Mouse (Mus musculus): ENCODE measurements around the gene Mypn.

Gene Mypn

DNA sequence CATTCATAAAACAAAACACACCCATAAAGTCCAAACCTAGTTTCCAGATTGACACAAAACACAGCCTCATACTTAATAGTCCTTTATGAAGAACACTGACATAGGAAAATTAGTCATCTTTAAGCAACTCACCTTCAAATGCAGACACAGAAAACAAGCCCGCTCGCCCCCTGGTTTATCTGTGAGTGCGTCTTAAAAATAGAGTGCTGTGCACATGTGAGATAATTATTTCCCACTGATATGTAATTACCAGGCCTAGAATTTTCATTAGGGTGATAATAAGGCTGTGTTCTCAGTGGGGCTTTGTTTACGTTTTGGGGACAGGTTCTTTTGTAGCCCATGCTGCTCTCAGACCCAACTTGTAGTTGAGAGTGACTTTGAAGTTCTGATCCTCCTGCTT, 4.7 kb downstream of the Mypn start:
- no peak for DNase-seq (ENCODE audit: low spot score in 2 of 2)

DNA sequence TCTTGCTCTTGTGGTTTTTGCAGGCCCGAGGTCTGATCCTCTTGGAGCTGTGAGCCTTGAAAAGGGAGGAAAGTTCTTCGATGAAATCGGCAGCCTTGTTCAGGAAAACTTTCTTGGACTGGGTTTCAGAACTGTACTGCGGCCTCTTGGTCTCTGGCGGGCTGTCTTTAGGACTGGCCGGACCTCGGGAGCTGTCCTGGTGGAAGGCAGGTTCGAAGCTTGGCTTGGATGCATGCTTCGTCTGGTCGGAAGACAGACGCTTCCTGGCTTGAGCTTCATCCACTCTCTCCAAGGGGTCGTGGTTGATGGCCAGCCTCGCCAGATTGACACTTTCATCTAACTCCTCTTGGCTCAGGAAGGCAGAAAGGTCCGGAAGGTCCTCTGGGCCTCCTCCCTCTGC, 11.0 kb downstream of the Mypn start:
- no peak for DNase-seq (ENCODE audit: low spot score in 2 of 2)

DNA sequence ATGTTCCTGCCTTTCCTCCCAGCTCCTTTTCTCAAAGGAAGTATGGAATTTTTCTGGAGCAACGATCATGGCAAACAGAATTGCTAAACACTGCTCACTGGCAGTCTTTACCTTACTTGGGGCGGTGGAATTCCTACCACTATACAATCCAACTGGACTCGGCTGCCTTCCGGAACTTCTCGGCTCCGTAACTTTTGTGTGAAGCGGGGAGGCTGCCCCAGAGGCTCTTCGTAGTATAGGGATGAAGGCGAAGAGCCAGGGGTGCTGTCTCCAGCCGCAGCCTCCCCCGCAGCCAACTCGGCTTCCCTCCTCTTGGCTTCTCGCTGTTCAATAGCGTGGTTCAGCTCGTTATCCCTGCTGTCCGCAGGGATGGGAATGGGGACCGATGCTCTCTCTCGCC, 11.5 kb downstream of the Mypn start:
- DNase-seq (ENCODE audit: low spot score in 2 of 2), result no peak

DNA sequence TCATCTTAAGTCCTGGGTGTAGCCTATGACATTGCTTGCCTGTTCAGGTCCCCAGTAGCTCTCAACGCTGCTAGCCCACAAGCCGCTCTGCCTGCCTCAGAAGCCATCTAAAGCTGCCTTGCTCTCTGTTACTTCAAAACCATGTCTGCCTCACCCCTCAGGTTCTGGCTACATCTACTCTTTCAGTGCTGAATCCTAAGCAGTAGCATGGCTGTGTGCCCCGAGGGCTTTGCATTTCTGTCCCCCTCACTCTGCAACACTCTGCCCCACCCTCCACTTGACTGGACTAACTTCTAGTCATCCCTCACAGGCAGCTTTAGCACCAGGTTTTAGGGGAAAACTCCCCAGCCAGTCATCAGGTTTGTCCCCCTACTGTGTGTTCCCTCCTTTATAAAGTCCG, 19.3 kb downstream of the Mypn start:
- no peak for DNase-seq (ENCODE audit: low spot score in 2 of 2)

DNA sequence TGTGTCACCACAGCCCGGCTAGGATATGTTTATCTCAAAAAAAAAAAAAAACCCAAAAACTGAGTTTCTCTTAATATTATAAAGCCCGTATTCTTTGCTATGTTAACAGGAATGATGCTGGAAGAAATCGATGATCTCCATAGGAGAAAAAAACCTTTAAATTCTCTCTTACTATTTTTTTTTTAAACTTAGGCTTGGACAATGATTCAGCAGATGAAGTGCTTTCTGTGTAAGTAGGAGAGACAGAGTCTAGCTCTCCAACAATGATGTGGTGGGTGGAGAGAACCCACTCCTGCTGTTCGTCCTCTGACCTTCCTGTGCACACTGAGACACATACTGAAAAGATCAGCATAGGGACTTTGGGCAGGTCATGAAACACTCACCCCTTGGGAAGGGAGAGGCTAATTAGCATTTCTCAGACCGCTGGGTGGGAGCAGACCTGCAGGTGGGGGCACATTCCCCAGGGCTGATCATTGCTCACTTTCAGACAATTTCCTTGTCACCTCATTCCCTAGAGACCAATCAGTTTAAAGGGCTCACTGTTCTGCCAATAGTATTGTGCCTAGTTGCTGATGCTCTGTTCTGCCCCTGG, 21.5 kb downstream of the Mypn start:
- no peak for DNase-seq (ENCODE audit: low spot score in 2 of 2)

DNA sequence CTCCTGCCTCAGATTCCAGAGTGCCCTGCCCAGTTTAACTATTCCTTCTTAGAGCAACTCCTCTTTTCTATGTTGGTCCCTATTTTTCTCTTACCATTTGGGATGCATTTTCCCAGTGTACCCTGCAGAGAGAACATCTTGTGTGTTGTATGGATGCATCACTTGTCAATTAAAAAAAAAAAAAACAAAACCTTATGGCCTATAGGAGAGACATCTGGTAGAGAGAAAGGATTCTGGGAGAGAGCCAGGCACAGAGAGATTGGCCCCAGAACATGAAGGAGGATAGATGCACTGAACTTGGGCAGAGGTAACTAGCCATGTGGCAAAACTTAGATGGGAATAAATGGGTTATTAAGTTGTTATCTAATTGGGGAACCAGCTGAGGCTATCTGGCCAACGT, 22.6 kb downstream of the Mypn start:
- no peak for DNase-seq (ENCODE audit: low spot score in 2 of 2)

DNA sequence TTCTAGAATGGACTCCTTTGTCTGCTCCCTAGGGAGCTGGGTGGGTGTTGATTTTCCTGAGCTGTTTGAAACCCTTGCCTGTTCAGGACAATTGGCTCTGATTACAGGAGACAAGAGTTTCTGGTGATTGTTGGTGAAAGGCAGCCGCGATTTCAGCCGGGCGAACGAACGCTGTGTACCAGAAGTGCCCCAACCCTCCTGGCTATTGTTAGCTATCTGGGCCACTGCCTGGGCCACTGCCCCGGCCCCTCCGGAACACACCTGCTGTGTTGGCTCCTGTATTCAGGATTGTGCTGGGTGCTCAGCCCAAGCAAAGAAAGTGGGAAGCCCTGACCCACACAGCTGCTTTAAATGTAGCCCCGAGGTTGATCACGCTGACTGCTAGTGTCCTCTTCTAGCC, 24.2 kb downstream of the Mypn start:
- DNase-seq (ENCODE audit: low spot score in 2 of 2), result no peak

DNA sequence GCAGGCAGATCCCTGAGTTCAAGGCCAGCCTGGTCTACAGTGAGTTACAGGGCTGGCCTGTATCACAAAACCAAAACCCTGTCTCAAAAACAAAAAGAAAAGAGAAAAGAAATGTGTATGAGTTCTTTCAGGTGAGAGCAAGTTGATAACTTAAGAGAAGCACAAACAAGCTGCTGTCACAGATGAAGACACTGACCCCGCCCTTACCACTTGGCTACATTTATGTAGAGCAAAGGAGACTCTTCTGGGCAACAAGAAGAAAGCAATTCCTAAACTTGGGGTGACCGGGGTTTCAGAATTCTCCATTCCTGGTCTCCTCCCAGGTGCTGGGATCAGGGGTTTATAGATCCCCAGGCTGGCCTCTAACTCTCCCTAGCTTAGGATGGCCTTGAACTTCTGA, 25.4 kb downstream of the Mypn start:
- no peak for DNase-seq (ENCODE audit: low spot score in 2 of 2)

DNA sequence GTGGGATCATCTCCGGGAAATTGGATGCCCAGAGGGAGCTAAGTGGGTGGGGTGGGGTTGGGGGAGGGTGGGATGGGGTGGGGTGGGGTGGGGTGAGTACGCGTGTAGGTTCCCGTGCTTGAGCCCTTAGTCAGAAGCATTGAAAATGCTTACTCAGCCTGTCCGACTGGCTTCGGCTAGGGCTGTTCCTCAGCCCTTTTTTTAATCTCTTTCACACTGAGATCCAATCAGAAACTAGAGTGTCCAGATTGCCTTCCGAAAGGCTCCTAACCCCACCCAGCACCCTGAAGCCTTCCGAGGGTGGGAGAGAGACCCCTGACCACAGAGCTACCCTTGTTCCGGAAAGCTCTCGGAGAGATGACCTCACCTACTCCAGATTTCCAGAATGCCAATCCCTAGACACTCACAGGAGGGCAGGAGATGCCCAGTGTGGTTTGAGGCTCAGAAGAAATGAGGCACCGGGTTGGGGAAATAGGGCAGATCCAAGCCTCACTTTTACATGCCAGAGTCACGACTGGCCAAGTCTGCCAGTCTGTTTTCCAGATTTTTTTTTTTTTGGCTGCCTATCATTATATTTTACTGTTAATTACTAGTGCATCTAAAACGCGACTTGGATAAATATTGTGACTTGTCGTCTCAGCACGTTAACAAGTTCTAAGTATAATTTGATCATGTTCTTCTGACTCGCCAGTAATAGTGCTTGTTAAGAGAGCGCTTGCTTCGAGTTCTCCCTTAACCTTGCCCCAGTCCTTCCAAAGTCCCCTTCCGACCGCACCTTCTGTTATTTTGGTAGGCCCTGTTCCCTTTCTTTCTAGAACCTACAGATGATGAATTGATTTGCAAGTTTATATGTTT, 26.2 kb downstream of the Mypn start:
- peak in 1 of 2 experiments; percentile 20 for DNase-seq (ENCODE audit: low spot score in 2 of 2)

DNA sequence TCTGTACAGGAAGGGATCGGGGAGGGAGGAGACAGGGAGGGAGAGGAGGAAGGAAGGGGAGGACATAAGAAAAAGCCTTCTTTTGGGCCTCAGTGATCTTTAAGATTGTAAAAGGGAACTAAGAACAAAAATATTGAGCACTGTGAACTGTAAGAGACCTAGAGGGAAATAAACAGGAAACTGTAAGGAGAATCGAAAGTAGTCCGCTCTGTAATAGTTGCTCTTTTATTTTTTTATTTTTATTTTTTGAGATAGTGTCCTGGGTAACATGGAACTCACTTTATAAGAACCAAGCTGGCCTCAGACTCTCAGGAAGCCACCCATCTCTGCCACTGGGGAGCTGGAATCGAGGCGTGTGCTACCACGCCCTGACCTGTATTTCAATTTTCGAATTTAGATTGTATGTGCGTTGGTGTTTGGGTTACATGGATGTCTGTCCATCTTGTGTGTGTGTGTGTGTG, 27.3 kb downstream of the Mypn start:
- DNase-seq (ENCODE audit: low spot score in 2 of 2), result no peak

DNA sequence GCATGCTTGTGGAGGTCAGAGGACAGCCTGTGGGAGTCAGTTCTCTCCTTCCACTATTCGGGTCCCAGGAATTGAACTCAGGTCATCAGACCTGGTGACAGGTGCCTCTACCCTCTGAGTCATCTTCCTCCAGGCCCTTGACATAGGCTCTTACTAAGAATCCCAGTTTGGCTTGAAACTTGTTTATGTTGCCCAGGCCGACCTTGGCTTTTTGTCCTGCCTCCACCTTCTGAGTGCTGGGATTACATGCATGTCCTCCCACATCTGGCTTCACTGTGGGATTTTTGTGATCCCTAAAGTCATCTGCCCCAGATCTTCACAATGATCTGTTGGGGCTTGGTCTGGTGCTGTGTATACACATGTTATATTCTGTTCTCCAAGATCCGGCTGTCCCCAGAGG, 31.7 kb downstream of the Mypn start:
- DNase-seq (ENCODE audit: low spot score in 2 of 2), result no peak

DNA sequence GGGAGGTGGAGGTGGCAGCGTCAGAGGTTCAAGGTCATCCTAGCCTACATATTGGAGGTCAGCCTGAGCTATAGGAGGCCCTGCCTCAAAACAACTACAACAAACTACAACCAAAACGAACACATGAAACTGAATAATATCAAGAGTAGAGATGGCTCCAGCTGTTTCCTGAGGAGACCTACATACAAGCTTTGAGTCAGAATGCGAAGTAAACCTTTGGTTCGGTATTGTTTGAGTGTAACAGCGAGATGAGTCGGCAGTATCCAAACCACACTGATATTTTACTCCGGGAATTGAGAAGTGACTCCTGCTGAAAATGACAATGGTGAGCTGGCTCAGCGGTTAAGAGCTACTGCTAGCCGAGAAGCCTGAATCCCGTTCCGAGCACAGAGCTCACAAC, 34.2 kb downstream of the Mypn start:
- no peak for DNase-seq (ENCODE audit: low spot score in 2 of 2)

DNA sequence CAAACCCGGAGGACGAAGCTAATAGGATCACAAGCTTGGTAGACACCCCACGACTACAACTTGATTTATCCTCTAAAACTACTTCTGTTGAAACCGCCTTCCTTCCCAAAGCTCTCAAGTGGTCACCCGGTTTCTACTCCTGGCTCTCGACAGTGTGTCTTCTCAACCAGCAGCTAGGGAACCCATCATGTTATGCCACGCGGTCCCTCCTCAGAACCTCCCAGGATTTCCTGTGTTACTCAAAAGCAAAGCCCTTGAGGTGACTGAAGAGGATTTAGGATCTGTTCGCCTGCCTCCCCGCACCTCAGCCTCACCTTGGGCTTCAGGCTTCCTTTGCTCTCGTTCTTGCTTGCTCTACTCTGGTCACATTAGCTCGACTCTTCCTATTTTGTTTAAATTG, 35.6 kb downstream of the Mypn start:
- no peak for DNase-seq (ENCODE audit: low spot score in 2 of 2)

DNA sequence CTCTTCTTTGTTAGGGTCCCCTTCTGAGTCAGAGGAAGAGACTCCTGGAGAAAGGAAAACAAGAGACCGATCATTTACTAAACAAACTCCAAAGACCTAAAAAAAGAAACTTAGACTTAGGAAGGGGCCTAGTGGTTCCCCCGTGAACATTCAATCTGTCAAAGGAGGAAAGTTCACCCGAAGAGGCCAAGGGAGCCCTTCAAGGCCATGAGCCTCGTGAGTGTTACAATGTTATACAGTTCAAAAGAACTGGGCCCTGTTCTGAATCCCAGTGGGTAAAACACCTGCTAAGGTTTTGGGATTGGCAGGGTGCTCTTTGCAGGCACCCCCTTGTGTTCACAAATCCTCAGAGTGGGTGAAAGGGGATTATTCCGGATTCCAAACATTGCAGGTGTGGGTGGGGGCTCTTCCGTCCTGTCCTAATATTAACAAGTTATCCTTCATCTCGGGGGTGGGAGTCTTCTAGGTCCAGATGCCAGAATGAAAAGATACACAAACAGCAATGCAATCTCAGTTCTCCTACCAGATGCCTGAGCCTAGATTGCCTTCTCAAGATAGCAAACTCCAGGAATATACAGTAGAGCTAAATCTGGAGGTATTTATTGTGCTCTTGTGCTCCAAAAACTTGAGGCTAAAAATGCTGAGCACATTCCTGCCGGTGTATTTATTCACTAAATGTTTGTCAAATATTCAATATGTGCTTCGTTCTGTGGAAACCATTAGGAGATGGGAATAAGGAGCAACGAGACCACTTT, 36.3 kb downstream of the Mypn start:
- no peak for DNase-seq (ENCODE audit: low spot score in 2 of 2)

DNA sequence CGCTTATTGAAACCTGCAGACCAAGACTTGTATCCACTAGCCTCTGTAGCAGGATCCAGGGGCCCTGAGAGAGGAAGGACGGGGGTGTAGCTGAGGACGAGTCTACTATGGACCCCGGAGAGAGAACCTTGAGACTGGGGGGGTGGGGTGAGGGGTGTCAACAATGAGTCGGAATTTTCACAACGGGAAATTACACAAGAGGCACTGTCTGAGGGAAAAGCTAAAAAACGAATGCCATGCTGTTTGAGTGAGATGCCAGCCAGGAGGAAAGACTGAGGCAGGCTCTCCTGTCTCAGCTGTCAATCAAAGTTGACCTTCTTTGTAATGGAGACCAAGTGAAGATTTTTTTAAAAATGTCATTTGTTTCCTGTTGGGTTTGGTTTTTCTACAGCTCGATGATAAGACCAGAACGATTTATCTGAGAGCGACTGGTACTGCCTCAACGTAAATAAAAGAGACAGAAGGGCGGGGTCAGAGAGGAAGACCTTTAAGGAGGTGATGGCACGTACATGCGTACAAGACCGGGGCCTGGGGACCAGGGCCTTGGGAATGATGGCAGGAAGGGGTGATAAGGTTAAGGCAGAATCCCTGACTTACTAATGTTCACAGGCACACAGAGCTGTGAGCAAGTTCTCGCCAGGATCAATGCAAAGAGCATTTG, 37.9 kb downstream of the Mypn start:
- DNase-seq (ENCODE audit: low spot score in 2 of 2), result no peak

DNA sequence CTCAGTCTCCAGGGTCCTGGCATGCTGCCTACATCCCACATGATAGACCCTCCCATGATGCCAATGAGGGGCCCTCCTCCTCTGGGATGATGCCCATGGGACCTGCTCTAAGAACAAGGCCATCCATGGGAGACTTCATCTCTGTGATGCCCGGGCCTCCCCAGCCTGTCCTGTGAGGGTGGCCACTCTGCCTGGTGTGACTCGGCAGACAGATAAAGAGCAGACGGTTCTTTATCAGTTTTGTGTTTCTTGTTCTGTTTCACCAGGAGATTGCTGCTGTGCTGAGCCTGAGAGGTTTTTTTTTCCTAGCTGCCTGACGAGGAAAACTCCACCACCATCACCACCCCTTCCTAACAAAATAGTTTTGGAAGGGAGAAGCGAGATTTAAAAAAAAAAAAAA, 42.5 kb downstream of the Mypn start:
- no peak for DNase-seq (ENCODE audit: low spot score in 2 of 2)

DNA sequence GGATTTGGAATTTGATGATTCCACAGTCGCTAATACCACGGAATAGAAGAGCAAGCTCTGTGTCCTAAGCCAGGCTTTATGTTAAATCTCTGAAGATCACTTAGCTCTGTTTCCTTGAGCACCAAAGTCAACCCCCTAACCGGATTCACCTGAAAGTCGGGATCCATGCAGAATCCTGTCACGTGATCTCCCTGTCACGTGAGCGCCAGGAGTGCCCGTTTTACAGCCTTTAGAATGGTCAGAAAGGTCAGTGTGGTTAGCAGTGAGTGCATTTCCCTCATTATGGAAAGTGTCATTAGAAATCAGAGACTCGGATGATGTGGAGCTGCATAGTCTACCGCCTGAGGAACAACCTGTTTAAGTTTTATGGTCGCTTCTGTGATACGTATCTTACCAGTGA, 43.1 kb downstream of the Mypn start:
- DNase-seq (ENCODE audit: low spot score in 2 of 2), result no peak

DNA sequence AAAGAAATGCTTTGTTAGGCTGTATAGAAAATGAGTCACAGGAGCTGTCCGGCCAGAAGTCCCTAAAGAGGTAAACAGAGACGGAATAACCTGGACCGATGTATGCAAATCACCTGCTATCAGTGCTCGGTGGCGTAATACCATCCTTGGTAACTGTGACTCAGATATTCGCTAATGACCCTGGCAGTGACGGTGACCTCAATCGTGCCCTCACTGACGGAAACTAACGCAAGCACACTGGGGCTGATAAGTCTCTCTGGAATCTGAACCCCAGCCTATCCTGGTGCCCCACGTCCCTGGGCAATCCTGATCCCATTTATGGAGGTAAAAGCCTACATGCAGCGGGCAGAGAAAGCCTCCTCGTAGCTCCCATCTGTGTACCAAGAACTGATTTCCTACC, 45.6 kb downstream of the Mypn start:
- peak in 1 of 2 experiments; percentile 41 for DNase-seq (ENCODE audit: low spot score in 2 of 2)

DNA sequence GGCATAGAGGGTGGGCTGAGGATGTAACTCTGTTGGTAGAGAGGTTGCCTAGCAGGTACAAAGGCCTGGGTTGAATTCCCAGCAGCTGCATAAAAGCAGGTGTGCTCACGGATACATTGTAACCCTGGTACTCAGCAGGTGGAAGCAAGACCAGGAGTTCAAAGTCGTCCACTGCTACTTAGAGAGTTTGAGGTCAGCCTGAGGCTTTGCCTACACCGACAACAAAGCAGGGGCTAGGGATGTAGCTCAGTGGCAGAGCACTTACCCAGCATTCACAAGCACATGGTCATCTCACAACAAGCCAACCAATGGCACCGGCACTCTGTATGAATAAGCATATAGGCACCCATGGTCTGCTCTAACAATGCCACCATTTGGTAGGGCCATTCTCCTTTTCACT, 46.3 kb downstream of the Mypn start:
- no peak for DNase-seq (ENCODE audit: low spot score in 2 of 2)

DNA sequence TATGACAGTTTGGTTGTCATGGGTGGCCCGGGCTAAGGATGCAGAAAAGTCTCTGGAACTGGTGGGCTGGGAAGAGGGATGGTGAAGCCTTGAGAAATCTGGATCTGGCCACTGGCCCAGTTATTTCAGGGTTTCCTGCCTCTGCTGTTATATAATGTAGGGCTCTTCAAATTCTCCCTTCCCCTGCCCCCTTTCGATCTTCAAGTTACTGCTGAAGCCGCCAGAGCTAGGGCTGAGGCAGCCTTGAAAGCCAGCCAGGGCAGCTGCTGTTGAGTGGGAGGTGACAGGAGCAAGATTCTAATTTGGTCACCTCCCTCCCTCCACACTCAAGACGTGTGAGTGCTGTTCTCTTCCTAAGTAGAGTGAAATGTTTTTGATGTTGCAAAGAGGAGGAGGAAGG, 46.8 kb downstream of the Mypn start:
- no peak for DNase-seq (ENCODE audit: low spot score in 2 of 2)

DNA sequence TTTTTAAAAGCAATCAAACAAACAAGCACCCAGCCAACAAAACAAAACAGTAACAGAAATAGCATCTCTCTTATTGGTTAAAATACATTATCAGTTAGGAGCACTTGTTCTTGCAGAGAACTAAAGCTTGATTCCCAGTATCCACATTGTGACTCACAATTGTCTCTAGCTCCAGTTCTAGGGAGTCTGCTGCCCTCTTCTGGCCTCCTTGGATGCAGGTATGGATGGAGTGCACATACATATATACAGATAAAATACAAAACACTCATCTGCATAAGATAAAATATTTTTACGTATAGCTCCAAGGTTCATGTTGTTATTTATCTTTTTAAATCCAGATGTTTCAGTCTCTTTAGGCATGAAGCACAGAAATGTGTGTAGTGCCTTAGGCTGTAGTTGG, 47.4 kb downstream of the Mypn start:
- no peak for DNase-seq (ENCODE audit: low spot score in 2 of 2)

DNA sequence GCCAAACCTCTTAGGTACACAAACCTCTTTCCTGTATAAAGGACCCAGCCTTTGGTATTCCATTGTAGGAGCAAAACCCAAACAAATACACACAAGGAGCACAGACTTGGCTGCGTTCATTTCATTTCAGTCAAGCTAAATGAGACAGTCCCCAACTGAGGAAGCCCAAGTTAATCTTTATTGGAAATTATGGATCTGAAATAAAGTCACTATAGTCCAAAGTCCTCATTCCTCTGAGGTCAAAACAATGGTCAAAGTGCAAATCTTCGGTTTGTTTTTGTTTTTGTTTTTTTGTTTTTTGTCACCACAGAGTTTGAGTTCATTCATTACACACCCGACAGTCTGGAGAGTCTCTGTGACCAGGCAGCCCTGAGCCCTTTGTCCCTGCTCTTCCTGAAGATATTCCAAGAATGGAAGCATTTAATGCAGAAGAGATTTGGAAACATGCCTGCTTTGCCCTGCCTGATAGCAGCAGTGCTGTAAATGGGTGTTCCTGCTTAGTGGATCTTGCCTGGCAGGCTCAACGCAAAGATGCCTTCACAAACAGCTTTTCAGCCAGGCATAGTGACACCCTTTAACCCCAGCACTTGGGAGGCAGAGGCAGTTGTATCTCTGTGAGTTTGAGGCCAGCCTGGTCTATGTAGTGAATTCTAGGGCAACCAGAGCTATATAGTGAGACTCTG, 47.9 kb downstream of the Mypn start:
- DNase-seq (ENCODE audit: low spot score in 2 of 2), result no peak

All from urinary bladder, adult 18-20 months (tissue).